Mouse (Mus musculus): ENCODE measurements around the gene Arhgap15.

- no peak for TF ChIP-seq POLR2A (IDR thresholded peaks at IDR 0.05; ENCODE audit: insufficient read depth, low read depth, low read length)
- no peak for TF ChIP-seq CTCF (IDR thresholded peaks at IDR 0.05)
- no peak for TF ChIP-seq EP300 (IDR thresholded peaks at IDR 0.05; ENCODE audit: insufficient read depth, low read depth, low read length)
Measured at GRCm38 (mm10) chr2:44103321-44103720, 354.7 kb downstream of the Arhgap15 start.

Data from heart, adult 2 months (tissue).